Mouse (Mus musculus) lung, adult 10 weeks (tissue): ENCODE measurements around the gene Wnt7b. TPM values are rescaled to one million over a fixed set of nuclear protein-coding genes. Genes with fewer than 3 reads are reported as not detected.

ENCODE experiments used
- polyA plus RNA-seq: library from polyadenylated mRNA; stranded (reverse); fragments of 350-450 nt; fragmentation: Illumina TruSeq; extraction: RNeasy Lipid Tissue Mini Kit (QIAGEN cat#74804); gene quantifications from one replicate; pipeline ENCODE4 v1.2.3, GENCODE M21; 2014; ENCODE audit warnings: low read depth, low replicate concordance; ENCODE audit not compliant: insufficient read depth

The Wnt7b gene
- polyA plus RNA-seq = 1.8 TPM

DNA sequence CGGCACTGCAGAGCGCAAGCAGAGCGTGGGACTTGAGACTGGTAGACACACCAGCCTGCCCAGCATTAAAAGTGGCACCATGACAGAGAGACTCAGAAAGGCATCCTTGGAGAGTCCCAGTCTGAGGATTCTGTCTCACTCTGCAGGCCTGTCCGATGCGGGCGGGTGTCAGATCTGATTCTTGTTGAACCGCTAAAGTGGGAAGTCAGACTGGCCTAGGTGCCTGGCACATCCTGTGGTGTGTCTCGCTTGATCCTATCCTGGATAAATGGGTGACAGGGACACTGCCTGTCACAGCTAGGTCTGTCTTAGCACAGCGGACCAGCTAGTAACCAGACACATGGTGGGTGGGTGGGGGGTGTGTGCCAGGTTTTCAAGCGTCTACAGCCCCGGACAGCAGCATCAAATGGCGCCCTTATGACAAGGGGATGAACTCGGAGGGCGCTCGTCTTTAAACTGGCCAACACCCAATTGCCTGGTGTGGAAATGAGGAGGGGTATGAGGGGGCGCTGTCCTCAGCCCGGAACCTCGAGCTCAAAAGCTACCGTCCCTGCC lies at the start of gene Wnt7b:
Gene Wnt7b, minus strand, starts transcription at position 118 of the 555 bp plus-strand sequence.

DNA sequence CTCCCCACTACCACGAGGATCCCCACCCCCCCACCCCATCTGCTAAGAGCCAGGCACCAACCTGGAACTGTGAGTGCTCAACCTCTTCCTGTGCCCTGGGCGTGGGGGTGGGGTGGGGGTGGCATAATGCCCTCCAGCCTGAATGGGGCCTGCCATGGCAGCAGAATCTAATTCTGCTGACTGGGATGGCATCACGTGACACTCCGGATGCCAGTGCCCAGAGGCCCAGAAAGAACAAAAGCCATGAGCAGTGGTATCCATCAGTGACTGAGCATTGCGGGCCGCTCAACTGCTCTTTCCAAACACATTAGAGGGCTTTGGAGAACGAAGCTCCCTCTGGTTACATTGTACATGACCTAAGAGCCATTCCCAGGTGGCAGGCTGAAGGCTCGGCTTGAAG lies 79.1 kb downstream of the Wnt7b start, which contains the start of gene 7530416G11Rik:
Gene 7530416G11Rik, minus strand, starts transcription at position 101 of the 400 bp plus-strand sequence.

Other genes with a start within 250 kb of the Wnt7b start
- gene Atxn10, start 246.2 kb downstream of the Wnt7b start, polyA plus RNA-seq = 102 TPM
- not detected for gene 7530416G11Rik, start 79.2 kb downstream of the Wnt7b start, polyA plus RNA-seq
- 2.1 TPM for gene Ppara, start 152.5 kb upstream of the Wnt7b start, polyA plus RNA-seq
- 34.2 TPM for gene Cdpf1, start 229.2 kb upstream of the Wnt7b start, polyA plus RNA-seq
- 0.09 TPM for gene Pkdrej, start 239.3 kb upstream of the Wnt7b start, polyA plus RNA-seq
- 11.1 TPM for gene Ttc38, start 249.8 kb upstream of the Wnt7b start, polyA plus RNA-seq